Mouse (Mus musculus): ENCODE data around the gene Car3. TPM values are rescaled to one million over a fixed set of nuclear protein-coding genes. Genes with fewer than 3 reads are reported as not detected.

Car3 gene
- polyA plus RNA-seq, 1 experiment, result 5,717 TPM

- Histone ChIP-seq H3K4me3 (ENCODE audit: insufficient read depth, low read depth, low read length) (no peak overlapping the region), H3K4me1 (ENCODE audit: control insufficient read depth, insufficient read depth, insufficient read length, low read length) (no peaks in the 10 kb centered on the region), H3K27ac (replicated peaks; ENCODE audit: low read depth, low read length) (no peak overlapping the region)
Observed at GRCm38 (mm10) chr3:14884826-14885225, 21.5 kb downstream of the Car3 start.

GRCm38 (mm10) chr3:14886102-14887098, 23.1 kb downstream of the Car3 start, which contains the start of gene Car2:
Gene Car2, plus strand, starts transcription at chr3:14886273.
- H3K27ac ChIP-seq (replicated peaks; ENCODE audit: low read depth, low read length), result no peak within 1 kb of the TSS
- H3K4me1 ChIP-seq (ENCODE audit: control insufficient read depth, insufficient read depth, insufficient read length, low read length), result no peaks in the 10 kb centered on the region
- H3K4me3 ChIP-seq (ENCODE audit: insufficient read depth, low read depth, low read length), result peak within 1 kb of the TSS; percentile 77

GRCm38 (mm10) chr3:14887134-14887666, 23.9 kb downstream of the Car3 start:
- H3K27ac ChIP-seq (replicated peaks; ENCODE audit: low read depth, low read length), result no peak overlapping the region
- H3K4me1 ChIP-seq (ENCODE audit: control insufficient read depth, insufficient read depth, insufficient read length, low read length), result no peaks in the 10 kb centered on the region
- peak overlapping the region; percentile 77 for H3K4me3 ChIP-seq (ENCODE audit: insufficient read depth, low read depth, low read length)

- Histone ChIP-seq H3K4me3 (ENCODE audit: insufficient read depth, low read depth, low read length) (no peak overlapping the region), H3K4me1 (ENCODE audit: control insufficient read depth, insufficient read depth, insufficient read length, low read length) (no peaks in the 10 kb centered on the region), H3K27ac (replicated peaks; ENCODE audit: low read depth, low read length) (0 out of 2 replicates have a peak overlapping the region, but pooled peaks have one; percentile 4)
Observed at GRCm38 (mm10) chr3:14887686-14888295, 24.5 kb downstream of the Car3 start.

GRCm38 (mm10) chr3:14888549-14888948, 25.2 kb downstream of the Car3 start:
- no peak overlapping the region for H3K27ac ChIP-seq (replicated peaks; ENCODE audit: low read depth, low read length)

GRCm38 (mm10) chr3:14889085-14889484, 25.8 kb downstream of the Car3 start:
- Histone ChIP-seq H3K4me3 (ENCODE audit: insufficient read depth, low read depth, low read length) (no peak overlapping the region), H3K27ac (replicated peaks; ENCODE audit: low read depth, low read length) (no peak overlapping the region)

More at GRCm38 (mm10) chr3:14888549-14888948, 25.2 kb downstream of the Car3 start:
- Histone ChIP-seq H3K4me1 (ENCODE audit: control insufficient read depth, insufficient read depth, insufficient read length, low read length) (no peaks in the 10 kb centered on the region), H3K4me3 (ENCODE audit: insufficient read depth, low read depth, low read length) (no peak overlapping the region)

GRCm38 (mm10) chr3:14889716-14890409, 26.6 kb downstream of the Car3 start:
- no peak overlapping the region for H3K4me3 ChIP-seq (ENCODE audit: insufficient read depth, low read depth, low read length)
- no peaks in the 10 kb centered on the region for H3K4me1 ChIP-seq (ENCODE audit: control insufficient read depth, insufficient read depth, insufficient read length, low read length)
- no peak overlapping the region for H3K27ac ChIP-seq (replicated peaks; ENCODE audit: low read depth, low read length)

More at GRCm38 (mm10) chr3:14889085-14889484, 25.8 kb downstream of the Car3 start:
- H3K4me1 ChIP-seq (ENCODE audit: control insufficient read depth, insufficient read depth, insufficient read length, low read length), result no peaks in the 10 kb centered on the region

GRCm38 (mm10) chr3:14892991-14893390, 29.7 kb downstream of the Car3 start:
- Histone ChIP-seq H3K4me1 (ENCODE audit: control insufficient read depth, insufficient read depth, insufficient read length, low read length) (no peaks in the 10 kb centered on the region), H3K27ac (replicated peaks; ENCODE audit: low read depth, low read length) (no peak overlapping the region), H3K4me3 (ENCODE audit: insufficient read depth, low read depth, low read length) (no peak overlapping the region)

GRCm38 (mm10) chr3:14893700-14894099, 30.4 kb downstream of the Car3 start:
- Histone ChIP-seq H3K4me1 (ENCODE audit: control insufficient read depth, insufficient read depth, insufficient read length, low read length) (no peaks in the 10 kb centered on the region), H3K4me3 (ENCODE audit: insufficient read depth, low read depth, low read length) (no peak overlapping the region), H3K27ac (replicated peaks; ENCODE audit: low read depth, low read length) (no peak overlapping the region)

GRCm38 (mm10) chr3:14895333-14895732, 32.0 kb downstream of the Car3 start:
- H3K27ac ChIP-seq (replicated peaks; ENCODE audit: low read depth, low read length), result no peak overlapping the region
- H3K4me1 ChIP-seq (ENCODE audit: control insufficient read depth, insufficient read depth, insufficient read length, low read length), result no peaks in the 10 kb centered on the region
- no peak overlapping the region for H3K4me3 ChIP-seq (ENCODE audit: insufficient read depth, low read depth, low read length)

GRCm38 (mm10) chr3:14897770-14898169, 34.5 kb downstream of the Car3 start:
- H3K4me3 ChIP-seq (ENCODE audit: insufficient read depth, low read depth, low read length), result no peak overlapping the region
- no peaks in the 10 kb centered on the region for H3K4me1 ChIP-seq (ENCODE audit: control insufficient read depth, insufficient read depth, insufficient read length, low read length)
- no peak overlapping the region for H3K27ac ChIP-seq (replicated peaks; ENCODE audit: low read depth, low read length)

GRCm38 (mm10) chr3:14903380-14903779, 40.1 kb downstream of the Car3 start:
- Histone ChIP-seq H3K4me1 (ENCODE audit: control insufficient read depth, insufficient read depth, insufficient read length, low read length) (no peaks in the 10 kb centered on the region), H3K4me3 (ENCODE audit: insufficient read depth, low read depth, low read length) (no peak overlapping the region), H3K27ac (replicated peaks; ENCODE audit: low read depth, low read length) (no peak overlapping the region)

- no peaks in the 10 kb centered on the region for H3K4me1 ChIP-seq (ENCODE audit: control insufficient read depth, insufficient read depth, insufficient read length, low read length)
- no peak overlapping the region for H3K27ac ChIP-seq (replicated peaks; ENCODE audit: low read depth, low read length)
- no peak overlapping the region for H3K4me3 ChIP-seq (ENCODE audit: insufficient read depth, low read depth, low read length)
Observed at GRCm38 (mm10) chr3:14904165-14904564, 40.9 kb downstream of the Car3 start.

- Histone ChIP-seq H3K4me3 (ENCODE audit: insufficient read depth, low read depth, low read length) (no peak overlapping the region), H3K4me1 (ENCODE audit: control insufficient read depth, insufficient read depth, insufficient read length, low read length) (no peaks in the 10 kb centered on the region), H3K27ac (replicated peaks; ENCODE audit: low read depth, low read length) (no peak overlapping the region)
Observed at GRCm38 (mm10) chr3:14907271-14907670, 44.0 kb downstream of the Car3 start.
